ENCODE assay signal across 13 mouse cellular contexts in genomic region chr6:48681472-48682090, GRCm38 (mm10). TPM values are rescaled to one million over a fixed set of nuclear protein-coding genes. Genes with fewer than 3 reads are reported as not detected.
A peak's percentile ranks its signal among the peaks of the same experiment; 100 is the strongest.
DNase-seq lines count a peak whose midpoint lies in the region; ATAC-seq and TF ChIP-seq lines count a peak whose summit lies in the region.
"Had no signal": no experiment of that assay in that cellular context is flagged by ENCODE, and none has a peak within 500 bp of the region (broad histone marks: within the 10 kb centered on the region; RNA-seq: fewer than 3 reads in every experiment).

No protein-coding gene starts in this region.

- 61% methylated on average over 3 of the region's 3 CpGs for WGBS in heart, embryonic 11.5 days (ENCODE audit: insufficient replicate concordance)
- WGBS in liver, adult 2 months: 71% methylated on average over 3 of the region's 3 CpGs
- 28% methylated on average over 3 of the region's 3 CpGs for WGBS in liver, embryonic 12.5 days (ENCODE audit: insufficient replicate concordance)

- no peak for ATAC-seq in heart, embryonic 11.5 days (replicated peaks; ENCODE audit: insufficient number of reproducible peaks, low FRiP score, low TSS enrichment)
- ATAC-seq in liver, embryonic 12.5 days: no peak

- H3K27ac ChIP-seq in heart, embryonic 11.5 days (ENCODE audit: low read depth, low read length): no peak overlapping the region
- peak overlapping the region; percentile 74; the same call in 1 of the 2 replicates for H3K27ac ChIP-seq in liver, adult 2 months (replicated peaks; ENCODE audit: insufficient read depth, low read depth, low read length)
- H3K27ac ChIP-seq in liver, embryonic 12.5 days: no peak overlapping the region
- H3K27ac ChIP-seq: hindbrain, embryonic 15.5 days; stomach, embryonic 15.5 days had no signal

- no peak overlapping the region for H3K4me3 ChIP-seq in heart, embryonic 11.5 days (ENCODE audit: low read depth, low read length)
- no peak overlapping the region for H3K4me3 ChIP-seq in liver, adult 2 months (ENCODE audit: insufficient read depth, low read depth, low read length)
- no peak overlapping the region for H3K4me3 ChIP-seq in liver, embryonic 12.5 days
- H3K4me3 ChIP-seq: erythroblast, embryonic 14.5 days; hindbrain, embryonic 15.5 days; stomach, embryonic 15.5 days had no signal

- peak; percentile 92 for DNase-seq in heart, adult 11 months
- DNase-seq in liver, adult 2 months (ENCODE audit: extremely low read depth, low read depth, low spot score): peak; percentile 25
- DNase-seq in thymus, postnatal 14 days: peak; percentile 53
- no peak for DNase-seq in thymus, postnatal 25 days
- DNase-seq in frontal cortex, postnatal 10 days (ENCODE audit: low spot score in 2 of 2): no peak
- DNase-seq in urinary bladder, postnatal 4 days (ENCODE audit: low spot score in 2 of 2): no peak
- DNase-seq: cerebellum, adult 18-20 months had no signal

- peaks cover 3% of the 10 kb centered on the region; the same call in 1 of the 2 replicates for H3K79me2 ChIP-seq in liver, adult 2 months (ENCODE audit: control insufficient read depth, insufficient read depth, low read length)

- no peaks in the 10 kb centered on the region for H3K36me3 ChIP-seq in heart, embryonic 11.5 days (ENCODE audit: control insufficient read depth, insufficient read depth, low read length)
- H3K36me3 ChIP-seq in liver, adult 2 months (ENCODE audit: control insufficient read depth, insufficient read depth, low read length): peaks cover 7% of the 10 kb centered on the region
- peaks cover 10% of the 10 kb centered on the region; the same call in 1 of the 2 replicates for H3K36me3 ChIP-seq in liver, embryonic 12.5 days
- H3K36me3 ChIP-seq: hindbrain, embryonic 15.5 days; stomach, embryonic 15.5 days had no signal

- H3K9ac ChIP-seq in heart, embryonic 11.5 days (ENCODE audit: low read depth, low read length): no peak overlapping the region
- no peak overlapping the region for H3K9ac ChIP-seq in liver, adult 2 months (ENCODE audit: low read depth, low read length)
- no peak overlapping the region for H3K9ac ChIP-seq in liver, embryonic 12.5 days
- H3K9ac ChIP-seq: hindbrain, embryonic 15.5 days; stomach, embryonic 15.5 days had no signal

- H3K4me1 ChIP-seq in heart, embryonic 11.5 days (ENCODE audit: control insufficient read depth, insufficient read depth, low read length): no peaks in the 10 kb centered on the region
- H3K4me1 ChIP-seq in liver, adult 2 months (ENCODE audit: control insufficient read depth, insufficient read depth, low read length): peaks cover 8% of the 10 kb centered on the region; the same call in 1 of the 2 replicates
- peaks cover 22% of the 10 kb centered on the region for H3K4me1 ChIP-seq in liver, embryonic 12.5 days
- H3K4me1 ChIP-seq: hindbrain, embryonic 15.5 days; stomach, embryonic 15.5 days had no signal

- H3K27me3 ChIP-seq in heart, embryonic 11.5 days (ENCODE audit: control insufficient read depth, insufficient read depth, low read length): no peaks in the 10 kb centered on the region
- no peaks in the 10 kb centered on the region for H3K27me3 ChIP-seq in liver, adult 2 months (ENCODE audit: control insufficient read depth, insufficient read depth, low read length)
- H3K27me3 ChIP-seq in liver, embryonic 12.5 days (replicated peaks): no peaks in the 10 kb centered on the region
- H3K27me3 ChIP-seq: hindbrain, embryonic 15.5 days; stomach, embryonic 15.5 days had no signal

- no peak overlapping the region for H3K4me2 ChIP-seq in heart, embryonic 11.5 days
- H3K4me2 ChIP-seq in liver, embryonic 12.5 days: no peak overlapping the region
- H3K4me2 ChIP-seq: hindbrain, embryonic 15.5 days; stomach, embryonic 15.5 days had no signal

- H3K9me3 ChIP-seq in heart, embryonic 11.5 days (replicated peaks; ENCODE audit: control insufficient read depth, low read length): no peaks in the 10 kb centered on the region
- H3K9me3 ChIP-seq in liver, embryonic 12.5 days (replicated peaks): no peaks in the 10 kb centered on the region
- H3K9me3 ChIP-seq: hindbrain, embryonic 15.5 days; stomach, embryonic 15.5 days had no signal

- TF ChIP-seq POLR2A in liver, adult 2 months (IDR thresholded peaks at IDR 0.05; ENCODE audit: extremely low read depth, insufficient read depth, low read length): no peak

- no peak for TF ChIP-seq CTCF in liver, adult 2 months (IDR thresholded peaks at IDR 0.05; ENCODE audit: low read depth, low read length)

RNA-seq across cellular contexts. Expression of gene Gimap4, which starts 2.8 kb away (rescaled TPM):
- 8.6 and 10.0 TPM in 2 replicates for polyA plus RNA-seq in heart, embryonic 11.5 days (2014; fragmentation: Nextera tagmentation; extraction: Ambion mirVana)
- total RNA-seq in liver, adult 2 months (2014; rRNA removed): 11.9 and 15.1 TPM in 2 replicates
- 3.9 and 5.5 TPM in 2 replicates for polyA plus RNA-seq in liver, adult 2 months (2012; rRNA removed)
- 15.7 and 15.9 TPM in 2 replicates for polyA plus RNA-seq in liver, embryonic 12.5 days (2016; fragmentation: Nextera tagmentation; extraction: Ambion mirVana)
- polyA plus RNA-seq: erythroblast, embryonic 14.5 days had no signal

RNA-seq across cellular contexts. Expression of gene Gimap9, which starts 5.7 kb away (rescaled TPM):
- polyA plus RNA-seq in heart, embryonic 11.5 days (2014; fragmentation: Nextera tagmentation; extraction: Ambion mirVana): 8.8 and 10.6 TPM in 2 replicates
- total RNA-seq in liver, adult 2 months (2014; rRNA removed): 11.6 and 12.2 TPM in 2 replicates
- polyA plus RNA-seq in liver, adult 2 months (2012; rRNA removed): 4.2 and 6.3 TPM in 2 replicates
- 11.4 and 12.9 TPM in 2 replicates for polyA plus RNA-seq in liver, embryonic 12.5 days (2016; fragmentation: Nextera tagmentation; extraction: Ambion mirVana)
- polyA plus RNA-seq: erythroblast, embryonic 14.5 days had no signal

RNA-seq across cellular contexts. Expression of gene Gimap6, which starts 26.4 kb away (rescaled TPM):
- polyA plus RNA-seq in heart, embryonic 11.5 days (2014; fragmentation: Nextera tagmentation; extraction: Ambion mirVana): 30.5 and 30.6 TPM in 2 replicates
- 13.9 and 19.1 TPM in 2 replicates for total RNA-seq in liver, adult 2 months (2014; rRNA removed)
- polyA plus RNA-seq in liver, adult 2 months (2012; rRNA removed): 2.6 and 2.8 TPM in 2 replicates
- 11.7 and 12.7 TPM in 2 replicates for polyA plus RNA-seq in liver, embryonic 12.5 days (2016; fragmentation: Nextera tagmentation; extraction: Ambion mirVana)
- total RNA-seq: MEL had no signal
- polyA plus RNA-seq: erythroblast, embryonic 14.5 days had no signal

RNA-seq across cellular contexts. Expression of gene Gimap8, which starts 34.5 kb away (rescaled TPM):
- polyA plus RNA-seq in heart, embryonic 11.5 days (2014; fragmentation: Nextera tagmentation; extraction: Ambion mirVana): 0.26 and 0.68 TPM in 2 replicates
- 6.1 and 6.4 TPM in 2 replicates for total RNA-seq in liver, adult 2 months (2014; rRNA removed)
- 1.0 and 1.4 TPM in 2 replicates for polyA plus RNA-seq in liver, adult 2 months (2012; rRNA removed)
- 0.93 and 1.0 TPM in 2 replicates for polyA plus RNA-seq in liver, embryonic 12.5 days (2016; fragmentation: Nextera tagmentation; extraction: Ambion mirVana)
- total RNA-seq: MEL had no signal
- polyA plus RNA-seq: erythroblast, embryonic 14.5 days had no signal

RNA-seq across cellular contexts. Expression of gene Gm28053, which starts 36.8 kb away (rescaled TPM):
- polyA plus RNA-seq in heart, embryonic 11.5 days (2014; fragmentation: Nextera tagmentation; extraction: Ambion mirVana): 2.6 and 4.8 TPM in 2 replicates
- not detected in 2 replicates for total RNA-seq in liver, adult 2 months (2014; rRNA removed)
- polyA plus RNA-seq in liver, adult 2 months (2012; rRNA removed): not detected in 2 replicates
- polyA plus RNA-seq in liver, embryonic 12.5 days (2016; fragmentation: Nextera tagmentation; extraction: Ambion mirVana): 0.75 and 1.2 TPM in 2 replicates
- total RNA-seq: MEL had no signal
- polyA plus RNA-seq: erythroblast, embryonic 14.5 days had no signal

Comparison
In these comparisons a context has a peak if more than half of its experiments do, and no peak if none do; other contexts are left out.
1. DNase-seq: peak in heart, adult 11 months (single experiment), liver, adult 2 months (single experiment) and thymus, postnatal 14 days (single experiment); none in thymus, postnatal 25 days (single experiment), frontal cortex, postnatal 10 days (0 of 2) and urinary bladder, postnatal 4 days (0 of 2).